In genomic region chr3:108562133-108562730, GRCm38 (mm10) we compare ENCODE assay signal across 8 mouse cellular contexts. TPM values are rescaled to one million over a fixed set of nuclear protein-coding genes. Genes with fewer than 3 reads are reported as not detected.
DNase-seq lines count a peak whose midpoint lies in the region; ATAC-seq lines count a peak whose summit lies in the region.

Tmem167b (minus strand) TSS chr3:108562466.

- peak; percentile 97 to 99 for DNase-seq in adrenal gland, adult (ENCODE audit: inconsistent age in 2 of 2, low spot score in 1 of 2)
- peak; percentile 100 for DNase-seq in embryo, embryonic 10.5 days (ENCODE audit: low spot score)
- DNase-seq in gastrocnemius, postnatal 14 days, result peak; percentile 96
- peak; percentile 97 for DNase-seq in left cerebral cortex, postnatal 10 days (ENCODE audit: extremely low spot score in 1 of 2, low spot score in 2 of 2)
- peak; percentile 97 for DNase-seq in right cerebral cortex, postnatal 25 days
- DNase-seq in urinary bladder, postnatal 4 days (ENCODE audit: low spot score in 2 of 2), result peak; percentile 94

- ATAC-seq in inflammation-experienced regulatory T-cells, adult 6 months, result peak; percentile 88
- ATAC-seq in megakaryocyte-erythroid progenitor cell, adult 5-6 weeks (replicated peaks; ENCODE audit: low FRiP score, low TSS enrichment, poor library complexity, severe bottlenecking), result peak; percentile 96

- intact Hi-C loops in gastrocnemius, postnatal 14 days (cut with DNase I; ENCODE audit: low total_unique reads), result loop anchor here (5.0 kb wide), 2 partner anchors 95 to 160 kb away; no protein-coding TSS in a partner anchor
- intact Hi-C loops in left cerebral cortex, postnatal 10 days (cut with DNase I), result loop anchor here (5.0 kb wide), 1 partner anchor 160 kb away; no protein-coding TSS in a partner anchor

RNA-seq across cellular contexts. Expression of gene Tmem167b, which starts in this region (rescaled TPM):
- total RNA-seq in gastrocnemius, postnatal 14 days (2021), result 10 to 100 TPM; 17.7 to 19.7 TPM
- polyA plus RNA-seq in inflammation-experienced regulatory T-cells, adult 6 months (2017; shearing (Covaris generic)), result 10 to 100 TPM; 28.1 to 34.8 (median 29.9) TPM
- total RNA-seq in left cerebral cortex, postnatal 10 days (2021), result 10 to 100 TPM; 40.3 to 41.0 TPM
- 8.1 and 15.6 TPM in 2 replicates for total RNA-seq in megakaryocyte-erythroid progenitor cell, adult 5-6 weeks (2014; fragmentation: Nextera tagmentation)
- 29.1 and 36.7 TPM in 2 replicates for total RNA-seq in megakaryocyte-erythroid progenitor cell, adult 5-6 weeks (2017)

Comparison
In these comparisons a context has a peak if more than half of its experiments do, and no peak if none do; other contexts are left out.
1. Peak in every context shown above with its lines: DNase-seq and ATAC-seq.